Mouse (Mus musculus): ENCODE measurements around the gene Kctd18. TPM values are rescaled to one million over a fixed set of nuclear protein-coding genes. Genes with fewer than 3 reads are reported as not detected.

Gene Kctd18
- total and polyA plus RNA-seq, 2 experiments: 2.9 to 8.3 TPM

GRCm38 (mm10) chr1:57906312-57906711 is 112.4 kb downstream of the Kctd18 start:
- no peak overlapping the region for H3K4me3 ChIP-seq (ENCODE audit: insufficient read depth, low read depth, low read length)
- H3K4me1 ChIP-seq (ENCODE audit: control insufficient read depth, insufficient read depth, low read length): no peaks in the 10 kb centered on the region
- H3K9ac ChIP-seq (ENCODE audit: low read depth, low read length): no peak overlapping the region
- H3K36me3 ChIP-seq (ENCODE audit: control insufficient read depth, insufficient read depth, low read length): no peaks in the 10 kb centered on the region
- no peaks in the 10 kb centered on the region for H3K27me3 ChIP-seq (ENCODE audit: control insufficient read depth, insufficient read depth, low read length)
- H3K27ac ChIP-seq (replicated peaks; ENCODE audit: insufficient read depth, low read depth, low read length): no peak overlapping the region
- no peak for TF ChIP-seq POLR2A (IDR thresholded peaks at IDR 0.05; ENCODE audit: extremely low read depth, insufficient read depth, low read length)
- no peak for TF ChIP-seq CTCF (IDR thresholded peaks at IDR 0.05; ENCODE audit: low read depth, low read length)
- no peak for DNase-seq (ENCODE audit: extremely low read depth, low read depth, low spot score)
- H3K79me2 ChIP-seq (ENCODE audit: control insufficient read depth, insufficient read depth, low read length): no peaks in the 10 kb centered on the region

GRCm38 (mm10) chr1:57905912-57906311 is 112.8 kb downstream of the Kctd18 start:
- Histone ChIP-seq H3K27ac (replicated peaks; ENCODE audit: insufficient read depth, low read depth, low read length) (no peak overlapping the region), H3K4me3 (ENCODE audit: insufficient read depth, low read depth, low read length) (no peak overlapping the region), H3K9ac (ENCODE audit: low read depth, low read length) (no peak overlapping the region), H3K4me1 (ENCODE audit: control insufficient read depth, insufficient read depth, low read length) (no peaks in the 10 kb centered on the region), H3K27me3 (ENCODE audit: control insufficient read depth, insufficient read depth, low read length) (no peaks in the 10 kb centered on the region), H3K79me2 (ENCODE audit: control insufficient read depth, insufficient read depth, low read length) (no peaks in the 10 kb centered on the region), H3K36me3 (ENCODE audit: control insufficient read depth, insufficient read depth, low read length) (no peaks in the 10 kb centered on the region)
- DNase-seq (ENCODE audit: extremely low read depth, low read depth, low spot score): no peak
- 83% methylated on average over 3 of the region's 3 CpGs for WGBS
- no peak for TF ChIP-seq CTCF (IDR thresholded peaks at IDR 0.05; ENCODE audit: low read depth, low read length)
- no peak for TF ChIP-seq POLR2A (IDR thresholded peaks at IDR 0.05; ENCODE audit: extremely low read depth, insufficient read depth, low read length)

Other genes starting within 250 kb of the Kctd18 start
- 0.67 and 1.3 TPM in 2 replicates for gene Spats2l, start 244.8 kb downstream of the Kctd18 start, total RNA-seq (2014; rRNA removed)
- gene Spats2l, start 244.8 kb downstream of the Kctd18 start, polyA plus RNA-seq (2012; rRNA removed): 0.12 and 0.35 TPM in 2 replicates
- 0.28 and 0.54 TPM in 2 replicates for gene Sgo2a, start 23.0 kb downstream of the Kctd18 start, total RNA-seq (2014; rRNA removed)
- gene Sgo2a, start 23.0 kb downstream of the Kctd18 start, polyA plus RNA-seq (2012; rRNA removed): not detected in 2 replicates
- gene Aox1, start 11.0 kb upstream of the Kctd18 start, total RNA-seq (2014; rRNA removed): 37.1 and 53.2 TPM in 2 replicates
- 17.8 and 19.5 TPM in 2 replicates for gene Aox1, start 11.0 kb upstream of the Kctd18 start, polyA plus RNA-seq (2012; rRNA removed)
- gene Aox3, start 94.2 kb upstream of the Kctd18 start, total RNA-seq (2014; rRNA removed): 244 and 296 TPM in 2 replicates
- 56.6 and 59.0 TPM in 2 replicates for gene Aox3, start 94.2 kb upstream of the Kctd18 start, polyA plus RNA-seq (2012; rRNA removed)
- gene Aox4, start 191.4 kb upstream of the Kctd18 start, total RNA-seq (2014; rRNA removed): not detected in 2 replicates
- not detected in 2 replicates for gene Aox4, start 191.4 kb upstream of the Kctd18 start, polyA plus RNA-seq (2012; rRNA removed)